Mouse (Mus musculus) lung, adult 18-20 months (tissue): ENCODE measurements around the gene Krt86.
"Not testable (repeated sequence)": the region's sequence is repeated elsewhere in the genome, so short reads cannot be mapped to it uniquely, and the experiment has no call there.

Experiments used
- DNase-seq, 2 experiments: peaks; one replicate each; pipeline ENCODE4 v3.0.0; 2022; ENCODE audit warnings: mixed read lengths in 2 of 2

Krt86 gene

DNA sequence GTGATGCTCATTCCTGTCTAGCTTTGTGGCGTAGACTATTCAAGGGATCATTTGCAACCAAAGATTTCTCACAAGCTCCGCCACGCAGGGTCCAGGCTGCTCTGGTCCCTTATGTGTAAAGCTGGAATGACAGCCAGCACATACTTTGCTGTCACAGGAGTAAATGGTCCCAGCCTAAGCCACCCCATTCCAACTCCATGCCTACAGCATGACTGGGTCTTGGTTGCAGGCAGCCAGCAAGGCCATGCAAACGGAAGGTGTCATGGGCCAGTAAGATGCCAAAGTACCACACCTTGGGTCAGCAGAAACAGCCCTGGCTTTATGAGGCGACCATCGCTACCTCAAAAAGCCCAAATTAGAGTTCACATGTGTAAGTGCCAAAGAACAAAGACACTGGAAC is 20.4 kb downstream of the Krt86 start:
- DNase-seq = no peak

- no peak for DNase-seq
These were observed 20.9 kb downstream of the Krt86 start for GRCm38 (mm10) chr15:101494203-101494602.

GRCm38 (mm10) chr15:101495266-101495665 is 22.0 kb downstream of the Krt86 start:
- DNase-seq = no peak

GRCm38 (mm10) chr15:101497181-101497580 is 23.9 kb downstream of the Krt86 start:
- peak; percentile 17 to 63 for DNase-seq

GRCm38 (mm10) chr15:101506896-101507758 is 33.8 kb downstream of the Krt86 start:
- no peak for DNase-seq

DNA sequence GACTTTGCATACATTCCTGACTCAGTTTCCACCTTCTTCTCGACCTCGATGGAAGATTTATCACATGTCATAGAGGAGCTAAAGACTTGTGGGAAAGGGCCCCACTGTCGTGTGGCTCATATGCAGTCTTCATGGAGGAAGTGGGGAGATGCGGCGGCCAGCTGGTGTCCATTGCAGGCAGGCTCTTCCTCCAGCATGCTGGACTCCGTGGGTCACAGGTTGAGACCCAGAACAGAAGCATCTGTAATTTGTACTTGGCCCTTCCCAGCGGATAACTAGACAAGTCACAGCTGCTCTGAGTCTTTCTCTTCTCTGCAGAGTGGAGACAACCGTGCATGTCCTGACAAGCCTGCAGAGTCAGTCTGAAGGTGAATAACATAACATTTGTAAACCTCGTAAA is 35.0 kb downstream of the Krt86 start:
- DNase-seq = no peak

- not testable (repeated sequence) for DNase-seq
These were observed 43.9 kb downstream of the Krt86 start, which contains the start of gene Gm49425 for GRCm38 (mm10) chr15:101517161-101517560. TSS of gene Gm49425 (minus strand) at chr15:101517261.

DNA sequence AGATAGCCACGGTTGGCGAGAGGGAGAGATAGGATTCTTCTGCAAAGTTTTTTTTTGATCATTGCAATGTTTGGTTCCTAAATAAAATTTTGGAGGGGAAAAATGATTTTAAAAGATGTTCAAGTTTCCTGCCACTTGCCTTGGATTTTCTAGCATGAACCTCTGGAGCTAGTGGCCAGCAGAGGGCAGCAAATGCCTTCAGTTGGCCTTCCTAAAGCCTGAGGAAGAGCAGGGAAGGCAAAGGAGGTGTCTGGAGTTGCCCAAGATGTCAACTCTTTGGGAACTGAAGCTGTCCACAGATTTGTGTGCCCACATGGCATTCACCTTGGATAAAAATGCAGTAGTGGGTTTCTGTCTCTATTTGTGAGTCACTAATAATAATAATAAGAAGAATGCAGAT is 46.5 kb downstream of the Krt86 start:
- DNase-seq = peak; percentile 60 to 69

- DNase-seq = peak; percentile 9 to 23
These were observed 49.4 kb downstream of the Krt86 start for GRCm38 (mm10) chr15:101522556-101523232.
